Mouse (Mus musculus) lung, postnatal 10 days (tissue): ENCODE results near the gene Nos3.

Experiments
- DNase-seq: peaks from one replicate; pipeline ENCODE4 v3.0.0; 2021

The Nos3 gene

DNA sequence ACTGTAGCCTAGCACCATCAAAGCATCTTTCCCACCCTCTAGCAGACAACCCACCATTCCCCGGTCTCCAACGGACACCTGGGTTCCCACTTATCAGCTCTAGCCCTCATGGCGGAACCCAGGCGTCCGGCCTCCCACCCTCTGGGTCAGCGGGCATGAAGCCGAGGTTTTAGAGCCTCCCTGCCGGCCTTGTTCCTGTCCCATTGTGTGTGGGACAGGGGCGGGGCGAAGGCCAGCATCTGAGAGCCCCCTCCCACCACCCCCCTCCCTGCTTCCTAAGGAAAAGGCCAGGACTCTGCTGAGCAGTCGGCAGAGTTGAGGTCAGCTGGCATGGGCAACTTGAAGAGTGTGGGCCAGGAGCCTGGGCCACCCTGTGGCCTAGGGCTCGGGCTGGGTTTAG lies at the start of gene Nos3:
Gene Nos3 (plus strand): TSS at position 303 of the 400 bp plus-strand sequence.
- peak; percentile 73 for DNase-seq

DNA sequence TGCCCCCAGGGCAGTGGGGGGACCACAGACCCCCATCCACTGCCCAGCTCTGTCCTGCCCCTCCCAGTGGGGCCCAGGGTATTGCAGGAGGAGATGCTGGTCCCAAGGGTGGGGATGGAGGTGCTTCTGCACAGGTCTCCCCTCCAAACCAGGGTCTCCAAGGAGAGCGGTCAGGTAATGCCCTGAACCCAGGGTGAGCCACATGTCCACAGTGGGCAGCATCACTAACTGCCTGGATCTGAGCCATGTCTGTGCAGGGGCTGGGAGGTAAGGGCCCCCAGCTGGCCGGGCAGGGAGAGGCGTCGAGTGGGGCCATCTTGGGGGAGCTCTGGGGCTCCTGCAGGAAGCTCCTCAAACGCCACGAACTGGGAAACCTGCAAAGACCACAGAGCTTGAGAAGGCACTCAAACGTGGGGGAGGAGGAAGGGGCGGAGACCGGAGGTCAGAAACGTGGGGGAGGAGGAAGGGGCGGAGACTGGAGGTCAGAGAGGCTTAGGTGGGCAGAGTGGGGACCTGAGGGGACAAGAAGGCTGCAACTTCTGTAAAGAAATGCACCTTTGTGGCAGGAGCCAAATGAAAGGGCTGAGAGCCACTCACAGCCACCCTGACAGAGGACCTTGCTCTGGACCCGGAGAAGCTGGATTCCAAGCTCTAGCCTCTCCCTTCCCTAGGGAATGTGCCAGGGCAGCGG lies 44.7 kb upstream of the Nos3 start:
- no peak for DNase-seq

DNA sequence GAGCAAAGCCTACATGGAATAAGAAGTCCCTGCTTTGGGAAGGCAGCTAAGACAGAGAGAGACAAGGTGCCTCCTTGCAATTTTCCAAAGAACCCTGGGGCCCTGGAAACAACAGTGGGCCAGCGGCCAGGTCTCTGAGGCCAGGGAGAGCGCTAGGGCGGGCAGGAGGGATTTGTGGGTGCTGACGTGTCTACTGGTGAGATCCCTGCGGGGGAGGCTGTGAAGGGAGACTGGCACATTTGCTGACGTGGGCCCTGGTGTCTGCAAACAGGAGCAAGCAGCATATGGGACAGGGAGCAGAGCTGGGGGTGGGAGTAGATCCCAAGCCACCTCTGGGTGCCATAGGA lies 44.2 kb upstream of the Nos3 start:
- no peak for DNase-seq

DNA sequence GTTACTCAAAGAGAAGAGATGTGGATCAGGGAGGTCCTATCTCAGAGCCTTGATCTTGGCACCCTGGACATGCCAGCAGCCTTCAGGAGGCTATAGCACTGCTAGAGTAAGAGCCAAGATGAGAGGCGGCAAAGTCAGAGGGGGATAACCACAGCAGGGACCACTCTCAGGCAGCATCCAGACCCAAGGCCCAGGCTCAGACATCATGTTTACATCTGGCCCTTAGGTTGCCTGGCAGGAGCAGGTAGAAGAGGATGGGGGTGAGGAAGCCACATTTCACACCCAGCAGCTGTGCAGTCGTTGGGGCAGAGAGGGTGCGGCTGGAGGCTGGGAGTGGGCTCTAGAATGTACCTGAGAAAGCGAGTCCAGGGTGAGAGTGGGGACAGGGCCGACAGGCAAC lies 43.7 kb upstream of the Nos3 start:
- DNase-seq, result no peak

DNA sequence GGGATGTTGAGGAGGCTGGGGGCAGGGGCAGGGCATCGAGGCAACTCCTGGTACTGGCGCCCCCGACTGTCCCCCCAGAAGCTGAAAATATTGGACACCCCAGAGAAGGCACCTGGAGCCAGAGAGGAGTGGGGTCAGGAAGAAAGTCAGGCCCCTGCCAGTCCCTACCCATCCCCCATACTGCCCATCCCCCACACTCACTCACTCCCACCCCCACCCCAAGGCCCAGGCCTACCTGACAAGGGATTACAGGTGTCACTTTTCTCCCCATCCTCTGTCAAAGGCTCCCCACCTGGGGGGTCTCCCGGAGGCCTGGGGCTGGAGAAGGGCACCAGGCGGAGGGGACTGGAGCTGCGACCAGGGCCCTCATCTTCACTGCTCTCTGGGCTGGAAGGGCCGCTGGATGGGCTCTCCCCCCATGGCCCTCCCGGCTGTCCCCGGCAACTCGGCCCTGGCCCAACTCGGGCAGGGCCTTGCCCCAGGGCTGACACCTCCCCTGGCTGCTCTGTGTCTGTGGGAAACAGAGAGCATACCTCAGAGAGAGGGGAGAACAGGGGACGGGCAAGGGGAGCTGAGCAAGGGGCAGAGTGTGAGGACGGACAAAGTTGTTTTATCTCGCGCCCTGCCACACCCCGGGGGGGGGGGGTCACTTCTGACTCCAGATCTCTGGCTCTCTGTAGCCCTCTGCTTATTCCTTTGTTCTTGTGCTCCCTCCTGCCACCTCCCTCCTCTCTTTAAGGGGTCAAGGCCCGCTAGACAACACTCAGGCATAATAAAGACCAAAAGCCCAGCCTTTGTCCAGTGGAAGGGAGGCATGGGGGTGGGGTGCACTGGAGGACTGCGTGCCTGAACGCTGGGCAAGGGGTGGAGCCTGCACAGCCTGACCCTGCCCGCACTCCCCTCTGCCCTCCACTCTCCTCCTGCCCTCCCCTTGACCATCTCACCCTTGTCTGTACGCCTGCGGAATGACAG lies 42.6 kb upstream of the Nos3 start:
- no peak for DNase-seq

DNA sequence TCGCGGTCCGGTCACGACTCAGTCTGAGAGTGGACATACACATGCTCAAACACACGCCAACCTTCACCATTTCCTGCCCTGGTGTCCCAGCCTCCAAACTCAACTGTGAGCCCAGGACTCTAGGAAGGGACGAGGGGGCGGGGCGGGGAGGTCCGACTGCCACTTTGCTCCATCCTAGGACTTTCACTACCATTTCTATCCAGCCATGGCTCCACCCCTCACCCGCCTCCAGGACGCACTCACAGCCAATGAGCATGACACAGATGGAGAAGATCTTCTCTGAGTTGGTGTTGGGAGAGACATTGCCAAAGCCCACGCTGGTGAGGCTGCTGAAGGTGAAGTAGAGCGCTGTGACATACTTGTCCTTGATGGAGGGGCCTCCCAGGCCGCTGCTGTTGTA lies 39.4 kb upstream of the Nos3 start:
- DNase-seq, result no peak

DNA sequence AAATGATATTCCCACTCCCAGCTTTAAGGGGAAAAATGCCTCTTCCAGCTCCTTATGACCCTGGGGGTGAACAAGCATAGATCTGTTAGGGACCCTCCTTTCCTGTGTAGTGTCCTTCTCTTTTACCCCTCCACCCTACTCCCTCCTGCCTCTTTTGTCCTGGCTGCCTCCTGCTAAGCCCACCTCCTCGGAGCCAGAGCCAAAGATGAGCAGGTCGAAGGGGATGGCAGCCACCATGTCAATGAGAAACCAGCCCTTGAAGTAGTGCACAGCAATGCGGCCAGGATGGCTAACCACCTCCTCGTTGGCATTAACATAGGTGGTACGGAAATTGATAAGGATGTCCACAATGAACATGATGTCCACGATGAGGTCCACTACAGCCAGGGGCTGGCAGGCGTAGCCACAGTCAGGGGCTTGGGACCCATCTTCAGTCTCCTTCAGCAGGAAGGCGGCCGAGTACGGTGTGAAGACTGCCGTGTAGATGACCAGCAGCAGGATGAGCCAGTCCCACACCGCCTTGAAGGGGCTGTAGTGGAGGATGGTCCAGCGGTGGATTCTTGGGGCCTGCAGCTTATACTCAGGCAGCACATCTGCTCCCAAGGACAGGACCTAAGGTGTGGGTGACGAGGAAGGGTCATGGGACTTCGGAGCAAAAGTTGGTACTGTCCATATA lies 38.3 kb upstream of the Nos3 start:
- no peak for DNase-seq

DNA sequence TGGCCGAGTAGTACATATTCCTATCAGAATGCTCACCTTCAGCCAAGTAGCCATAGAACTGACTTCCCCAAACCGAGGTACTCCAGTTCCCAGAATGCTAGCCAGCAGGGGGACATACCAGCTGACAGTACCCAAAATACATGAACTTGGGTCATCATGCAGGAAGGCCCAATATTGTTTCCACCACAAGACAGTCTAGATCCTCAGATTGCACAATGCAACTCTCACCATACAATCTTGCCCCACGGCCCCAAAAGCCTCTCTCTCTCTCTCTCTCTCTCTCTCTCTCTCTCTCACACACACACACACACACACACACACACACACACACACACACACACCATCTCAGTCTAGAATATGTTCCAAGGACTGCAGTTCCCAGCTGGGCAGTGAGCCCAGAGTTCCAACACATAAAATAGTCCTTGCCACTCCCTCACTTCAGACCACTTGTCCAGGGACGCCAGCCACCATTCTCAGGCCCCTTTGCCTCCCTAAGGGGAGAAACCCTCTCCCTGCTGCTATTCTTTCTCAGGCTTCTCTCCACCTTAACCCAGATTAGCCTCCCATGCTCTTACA lies 37.7 kb upstream of the Nos3 start:
- peak; percentile 78 for DNase-seq

DNA sequence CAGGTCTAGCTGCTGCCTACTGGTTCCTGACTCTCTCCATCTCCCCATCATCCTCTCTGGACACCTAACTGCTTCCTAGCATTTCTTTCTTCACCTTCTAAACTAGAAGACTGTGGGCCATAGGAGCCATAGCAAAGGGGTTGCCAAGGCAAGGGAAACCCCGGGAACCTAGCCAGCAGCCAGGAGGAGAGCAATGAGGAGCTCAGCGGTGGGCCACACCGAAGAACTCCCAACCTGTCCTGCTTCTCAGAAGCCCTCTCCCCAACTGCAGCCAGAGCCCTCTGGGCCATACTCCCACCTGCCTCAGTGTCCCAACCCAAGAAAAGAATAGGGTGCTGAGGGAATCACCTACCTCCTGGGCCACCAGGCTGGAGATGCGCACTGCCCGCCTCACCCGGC lies 35.8 kb upstream of the Nos3 start:
- no peak for DNase-seq

DNA sequence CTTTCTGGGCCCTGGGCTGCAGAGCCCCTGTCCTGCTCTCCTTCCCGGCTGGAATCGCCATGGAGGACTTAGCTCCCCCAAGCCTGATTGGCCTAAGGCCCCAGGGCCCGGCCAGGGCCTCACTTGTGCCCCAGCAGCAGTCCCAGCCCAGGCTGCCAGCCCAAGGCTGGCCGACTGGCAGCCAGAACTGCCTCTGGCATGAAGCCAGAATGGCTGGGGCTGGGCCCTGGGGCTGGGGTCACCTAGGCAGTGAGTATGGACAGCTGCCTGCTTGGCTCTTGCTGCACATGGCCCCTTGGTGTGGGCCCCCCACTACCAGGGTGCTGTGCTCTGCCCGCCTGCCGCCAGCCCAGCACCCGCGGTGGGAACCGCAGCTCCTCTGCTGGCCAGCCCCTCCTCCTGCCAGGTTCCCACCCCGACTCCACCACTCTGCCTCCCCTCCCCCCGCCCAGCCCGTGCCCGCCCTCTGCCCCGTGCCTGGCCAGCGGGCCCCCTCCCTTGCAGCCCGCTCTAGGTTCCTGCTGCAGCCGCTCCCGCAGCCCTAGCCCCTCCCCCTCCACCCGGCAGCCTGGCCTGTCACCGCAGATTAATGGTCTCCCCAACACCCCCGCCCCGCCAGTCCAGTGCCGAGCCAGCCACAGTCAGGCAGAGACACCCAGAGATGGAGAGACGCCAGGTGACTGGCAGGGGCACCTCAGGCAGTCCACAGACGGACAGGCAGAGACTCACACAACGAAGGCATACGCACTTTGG lies 35.2 kb upstream of the Nos3 start:
- peak; percentile 81 for DNase-seq

DNA sequence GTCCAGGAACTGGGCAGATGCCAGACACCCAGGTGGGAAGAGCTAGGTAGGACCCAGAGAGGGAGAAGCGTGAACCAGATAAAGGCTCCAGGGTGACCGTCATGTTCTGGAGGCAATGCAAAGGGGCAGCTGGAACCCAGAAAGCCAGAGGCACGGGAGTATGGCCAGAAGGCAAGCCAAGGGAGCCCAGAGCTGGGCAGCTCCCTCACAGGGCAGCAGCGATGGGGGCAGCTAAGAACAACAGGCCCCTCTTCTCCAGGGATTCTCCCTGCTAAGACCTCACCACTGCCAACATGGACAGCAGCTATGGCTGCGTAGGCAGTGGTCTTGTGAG lies 34.7 kb upstream of the Nos3 start:
- DNase-seq, result no peak

DNA sequence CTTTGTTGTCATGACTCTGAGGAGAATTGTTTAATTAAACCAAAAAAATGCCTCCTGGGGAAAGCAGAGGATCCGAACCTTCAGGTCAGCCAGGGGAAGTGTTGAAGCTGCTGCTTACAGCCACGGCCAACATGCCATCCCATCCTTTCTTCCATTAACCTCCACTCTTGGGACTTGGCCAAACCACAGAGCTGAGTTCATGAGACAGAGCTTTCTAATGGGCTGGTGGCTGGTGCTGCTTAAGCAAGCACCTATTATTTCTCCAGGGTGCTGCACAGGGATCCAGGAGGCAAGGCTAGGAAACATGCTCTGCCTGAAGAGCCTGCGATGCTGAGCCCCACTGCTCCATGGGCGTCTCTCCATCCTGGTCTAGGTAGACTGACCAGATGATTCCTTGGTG lies 32.2 kb upstream of the Nos3 start:
- DNase-seq, result no peak

DNA sequence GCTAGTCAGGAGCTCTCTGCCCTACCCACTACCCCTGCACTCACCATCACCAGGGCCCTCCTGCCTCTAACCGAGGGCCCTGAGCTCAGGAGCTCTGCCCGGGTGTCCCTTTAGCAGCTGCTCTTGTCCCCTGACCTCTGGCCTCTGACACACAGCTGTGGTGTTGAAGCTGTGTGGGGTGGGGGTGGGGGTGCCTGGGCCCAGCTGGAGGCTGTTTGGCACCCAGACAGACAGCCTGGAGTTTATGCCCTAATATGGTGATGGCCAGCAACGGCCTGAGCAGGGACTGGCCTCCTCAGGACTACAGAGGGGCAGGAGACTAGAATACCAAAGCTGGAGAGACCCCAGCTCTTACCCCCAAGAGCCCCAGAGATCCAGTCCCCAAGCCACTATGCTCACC lies 29.9 kb upstream of the Nos3 start:
- peak; percentile 72 for DNase-seq

DNA sequence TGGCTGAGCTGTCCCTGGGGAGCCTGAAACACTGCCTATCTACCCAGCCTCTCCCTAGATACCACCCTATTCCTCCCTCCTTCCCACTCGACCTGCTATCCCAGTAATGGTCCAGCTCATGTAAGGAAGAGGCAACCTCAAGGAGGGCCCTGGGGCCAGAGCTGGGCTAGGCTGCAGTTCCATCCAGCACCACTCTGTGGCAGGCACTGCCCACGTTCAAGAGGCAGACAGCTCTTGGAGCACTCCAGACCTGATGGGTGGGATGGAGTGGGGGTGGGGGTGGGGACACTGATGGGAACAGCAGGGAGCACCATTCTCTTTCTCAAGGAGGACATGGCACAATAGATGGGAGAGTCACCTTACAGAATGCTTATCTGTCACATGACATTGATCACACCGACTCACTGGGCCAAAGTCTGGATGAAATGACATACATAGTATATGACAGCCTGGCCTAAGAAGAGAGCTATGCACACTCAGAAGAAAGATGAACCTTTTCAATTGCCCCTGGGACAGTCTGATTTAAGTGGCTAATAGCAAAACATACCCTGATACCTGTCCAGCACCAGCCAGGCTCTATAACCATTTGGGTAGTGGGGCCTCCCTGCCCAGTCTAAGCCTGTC lies 28.6 kb upstream of the Nos3 start:
- DNase-seq, result peak; percentile 81

DNA sequence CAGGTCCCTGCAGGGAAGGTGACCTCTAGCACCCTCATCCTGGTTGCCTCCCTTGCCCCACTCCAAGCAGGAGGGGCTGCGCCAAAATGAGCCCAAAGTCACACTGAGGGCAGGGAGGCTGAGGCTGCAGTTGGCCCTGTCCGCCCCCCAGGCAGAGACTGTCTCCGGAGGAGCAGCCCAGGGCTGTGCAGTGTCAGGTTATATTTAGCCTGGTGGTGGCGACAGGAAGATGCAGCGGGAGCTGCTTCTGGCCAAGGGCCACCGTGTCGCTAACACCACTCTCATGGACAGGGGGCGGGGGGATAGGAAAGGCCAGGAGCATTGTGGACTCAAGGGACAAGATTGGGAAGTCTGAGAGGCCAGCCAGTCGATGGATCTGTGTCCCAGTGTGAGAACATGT lies 27.2 kb upstream of the Nos3 start:
- peak; percentile 86 for DNase-seq

DNA sequence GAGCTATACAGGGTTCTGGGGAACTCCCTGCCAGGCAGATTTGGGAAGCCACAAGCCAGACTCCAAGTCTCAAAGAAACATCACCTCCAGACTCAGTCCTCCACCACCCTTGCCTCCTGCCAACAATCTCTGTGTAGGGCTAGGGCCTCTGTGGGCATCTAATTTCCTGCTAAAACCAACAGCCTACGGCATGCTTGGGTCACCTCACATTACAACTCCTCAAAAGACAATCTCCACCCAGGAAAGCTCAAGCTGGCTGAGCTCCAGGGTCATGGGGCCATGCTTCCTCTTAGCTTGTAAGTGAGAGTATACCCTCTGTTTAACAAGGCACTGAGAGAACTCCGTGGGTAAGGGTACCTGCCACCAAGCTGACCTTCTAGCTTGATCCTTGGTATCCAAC lies 26.8 kb upstream of the Nos3 start:
- DNase-seq, result no peak

DNA sequence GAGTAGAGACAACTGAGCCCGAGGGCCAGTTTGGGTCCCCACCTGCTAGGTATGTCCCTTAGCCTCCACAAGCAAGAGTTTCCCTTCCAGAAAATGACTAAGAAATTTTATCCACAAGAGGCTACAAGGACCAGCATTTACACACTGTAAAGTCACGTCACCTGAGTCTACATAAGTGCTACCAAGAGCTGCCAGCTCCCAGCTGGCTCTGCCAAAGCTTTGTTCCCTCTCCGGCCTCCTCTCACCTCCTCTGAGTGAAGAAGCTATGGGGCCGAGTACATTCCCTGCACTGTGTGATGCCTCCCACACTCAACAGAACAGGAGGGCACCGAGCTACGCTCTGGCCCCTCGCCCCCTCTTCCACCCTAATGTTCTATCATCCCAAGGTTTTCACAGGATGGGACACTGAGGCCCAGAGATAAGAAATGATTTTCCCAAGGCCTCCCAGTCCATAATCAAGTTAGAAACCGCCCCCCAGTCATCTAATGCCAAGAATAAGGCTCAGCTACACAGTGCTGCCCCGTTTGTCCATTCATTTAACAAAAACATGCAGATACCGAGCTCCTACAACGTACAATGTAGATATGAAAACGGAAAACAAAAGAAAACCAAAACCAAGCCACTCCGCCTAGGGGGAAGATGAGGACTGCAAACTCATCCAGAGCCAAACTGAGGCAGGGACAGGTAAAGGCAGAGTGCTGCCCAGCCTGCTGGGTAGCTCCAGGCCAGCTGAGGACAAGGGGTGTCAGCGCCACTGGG lies 22.2 kb upstream of the Nos3 start:
- no peak for DNase-seq

DNA sequence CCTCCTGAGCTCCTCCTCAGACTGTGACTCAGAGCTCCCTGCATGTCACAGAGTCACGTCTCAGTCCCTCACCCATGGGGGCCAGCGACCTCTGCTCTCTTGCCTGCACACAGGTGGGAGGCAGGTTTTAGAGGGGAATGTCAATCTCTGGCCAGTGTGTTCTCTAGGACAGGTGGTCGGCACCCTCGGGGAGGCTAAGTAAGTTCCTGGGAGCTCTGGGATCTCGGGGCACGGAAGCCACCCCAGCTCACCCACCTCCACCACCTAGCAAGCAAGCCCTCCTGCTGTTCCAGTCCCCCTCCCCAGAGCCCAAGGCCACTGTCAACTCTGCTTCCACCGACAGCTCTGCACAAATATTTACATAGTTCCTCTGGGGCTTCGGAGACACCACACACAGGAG lies 21.6 kb upstream of the Nos3 start:
- DNase-seq, result no peak

DNA sequence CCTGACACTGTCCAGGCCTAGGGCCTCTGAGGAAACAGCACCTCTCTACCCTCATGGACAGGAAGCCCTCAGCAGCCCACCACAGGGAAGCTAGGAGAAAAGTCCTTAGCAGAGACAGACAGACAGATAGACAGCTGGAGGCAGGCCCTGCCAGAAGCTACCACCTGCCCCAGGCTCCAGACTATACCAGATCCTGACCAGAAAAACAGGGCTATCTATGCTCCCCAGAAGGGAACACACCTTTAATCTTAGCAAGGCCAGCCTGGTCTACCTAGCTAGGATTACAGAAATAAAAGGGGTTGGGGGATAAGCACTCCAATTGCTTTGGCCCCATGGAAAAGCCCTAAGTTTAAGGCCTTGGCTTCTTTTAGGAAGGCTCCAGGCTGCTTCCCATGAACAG lies 21.2 kb upstream of the Nos3 start:
- DNase-seq, result no peak

DNA sequence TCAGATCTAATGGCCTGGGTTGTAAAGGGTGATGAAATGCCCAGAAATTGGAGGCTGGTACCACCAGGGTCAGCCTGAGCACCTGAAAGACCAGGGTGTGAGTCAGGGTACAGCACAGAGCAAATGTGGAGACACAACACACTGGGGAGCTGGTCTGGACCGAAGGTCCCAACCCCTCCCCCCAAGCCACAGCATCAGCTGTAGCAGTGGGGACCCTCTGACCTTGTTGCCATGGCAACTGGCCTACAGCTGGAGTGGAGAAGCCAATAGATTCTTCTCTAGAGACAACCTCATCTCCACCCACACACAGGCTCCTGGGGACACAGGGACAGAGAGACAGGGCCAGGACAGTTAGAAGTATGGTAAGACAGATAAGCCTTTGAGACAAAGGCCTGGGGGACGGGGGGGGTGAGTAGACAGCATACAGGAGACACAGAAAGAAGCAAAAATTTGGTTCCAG lies 20.6 kb upstream of the Nos3 start:
- peak; percentile 30 for DNase-seq

DNA sequence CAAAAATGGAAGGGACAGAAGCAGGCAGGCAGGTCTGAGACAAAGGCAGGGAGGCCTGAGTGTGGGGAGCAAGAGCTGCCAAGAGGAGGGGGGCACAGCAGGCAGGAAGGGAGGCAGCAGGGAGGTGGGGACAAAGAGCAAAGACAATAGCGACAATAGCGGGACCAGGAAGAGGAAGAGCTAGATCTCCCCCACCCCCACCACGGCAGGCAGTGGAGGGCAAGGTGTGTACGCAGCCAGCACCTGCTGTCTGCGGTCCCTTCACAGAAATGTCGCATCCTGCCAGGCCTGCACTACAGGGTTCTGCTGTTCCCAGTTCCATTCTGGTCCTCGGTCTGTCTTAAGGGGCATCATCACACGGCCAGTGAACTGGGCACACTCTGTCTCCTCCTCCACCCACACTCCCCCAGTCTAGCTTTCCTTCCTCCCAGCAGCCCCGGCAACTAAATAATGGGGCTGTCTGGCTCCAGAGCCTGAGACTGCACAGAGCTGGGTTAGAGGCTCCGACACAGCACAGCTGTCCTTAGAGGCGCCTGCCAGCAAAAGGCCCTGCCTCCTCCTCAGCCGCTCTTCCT lies 20.0 kb upstream of the Nos3 start:
- peak; percentile 78 for DNase-seq
